Mouse (Mus musculus): ENCODE data around the gene Carns1. TPM values are rescaled to one million over a fixed set of nuclear protein-coding genes. Genes with fewer than 3 reads are reported as not detected.

Gene Carns1
- total and polyA plus RNA-seq, 3 experiments: 0.63 to 0.81 TPM; not detected in 1

- no peaks in the 10 kb centered on the region for H3K27me3 ChIP-seq (ENCODE audit: control insufficient read depth in 1 of 2, insufficient read depth in 2 of 2, low read length in 2 of 2)
- no peak overlapping the region for H3K27ac ChIP-seq (ENCODE audit: control insufficient read depth, low read depth, low read length)
- H3K9ac ChIP-seq (ENCODE audit: control insufficient read depth, low read depth, low read length, poor library complexity, severe bottlenecking): no peak overlapping the region
- no peaks in the 10 kb centered on the region for H3K79me2 ChIP-seq (ENCODE audit: control insufficient read depth, insufficient read depth, low read length, poor library complexity)
- H3K4me3 ChIP-seq (ENCODE audit: control insufficient read depth in 1 of 2, insufficient read depth in 1 of 2, low read depth in 2 of 2, low read length in 2 of 2): no peak overlapping the region
- no peak for TF ChIP-seq MYB (IDR thresholded peaks at IDR 0.05; ENCODE audit: low read depth, low read length)
- TF ChIP-seq KAT2A (conservative IDR thresholded peaks at IDR 0.05; ENCODE audit: low read depth, low read length): no peak
- TF ChIP-seq POLR2AphosphoS2 (IDR thresholded peaks at IDR 0.05; ENCODE audit: low read length): no peak
- TF ChIP-seq JUND (IDR thresholded peaks at IDR 0.05; ENCODE audit: low read depth, low read length): no peak
- no peak for TF ChIP-seq CHD2 (IDR thresholded peaks at IDR 0.05; ENCODE audit: low read length)
- TF ChIP-seq MYC (IDR thresholded peaks at IDR 0.05; ENCODE audit: low read depth, low read length): no peak
- no peak for TF ChIP-seq GATA1 (IDR thresholded peaks at IDR 0.05; ENCODE audit: low read depth, low read length)
- no peak for TF ChIP-seq RAD21 (IDR thresholded peaks at IDR 0.05; ENCODE audit: low read depth, low read length)
- TF ChIP-seq HCFC1 (IDR thresholded peaks at IDR 0.05; ENCODE audit: low read depth, low read length): no peak
- TF ChIP-seq GABPA (IDR thresholded peaks at IDR 0.05; ENCODE audit: low read depth, low read length): no peak
- TF ChIP-seq UBTF (IDR thresholded peaks at IDR 0.05; ENCODE audit: borderline replicate concordance, insufficient read depth, low read depth, low read length): no peak
- TF ChIP-seq ZNF384 (IDR thresholded peaks at IDR 0.05; ENCODE audit: low read depth, low read length): no peak
- TF ChIP-seq SMC3 (IDR thresholded peaks at IDR 0.05; ENCODE audit: low read depth, low read length): no peak
- TF ChIP-seq TBP (IDR thresholded peaks at IDR 0.05; ENCODE audit: low read depth, low read length): no peak
- no peak for TF ChIP-seq POLR2A (IDR thresholded peaks at IDR 0.05; ENCODE audit: control insufficient read depth in 1 of 2, insufficient read depth in 1 of 2, low read depth in 1 of 2, low read length in 2 of 2, poor library complexity in 1 of 2)
- no peak for TF ChIP-seq MEF2A (IDR thresholded peaks at IDR 0.05; ENCODE audit: extremely low read depth, insufficient replicate concordance, low read depth, low read length, poor library complexity, severe bottlenecking)
- no peak for TF ChIP-seq ELF1 (IDR thresholded peaks at IDR 0.05; ENCODE audit: low read depth, low read length)
- TF ChIP-seq TCF12 (IDR thresholded peaks at IDR 0.05; ENCODE audit: low read depth, low read length): no peak
- TF ChIP-seq ZC3H11A (IDR thresholded peaks at IDR 0.05; ENCODE audit: low read depth, low read length): no peak
- no peak for TF ChIP-seq ZMIZ1 (IDR thresholded peaks at IDR 0.05; ENCODE audit: low read depth, low read length)
- H3K4me1 ChIP-seq (ENCODE audit: control insufficient read depth in 1 of 2, insufficient read depth in 2 of 2, low read length in 2 of 2): no peaks in the 10 kb centered on the region
- H3K36me3 ChIP-seq (ENCODE audit: control insufficient read depth in 1 of 2, insufficient read depth in 2 of 2, low read length in 2 of 2): no peaks in the 10 kb centered on the region; a peak in 1 of 4 replicates
- no peaks in the 10 kb centered on the region for H3K9me3 ChIP-seq (replicated peaks; ENCODE audit: insufficient read depth, low read length)
- DNase-seq (ENCODE audit: low read depth, low spot score): no peak
These were observed 40.9 kb downstream of the Carns1 start for GRCm38 (mm10) chr19:4134354-4134753.

- DNase-seq (ENCODE audit: low read depth, low spot score): no peak
- Histone ChIP-seq H3K4me3 (ENCODE audit: control insufficient read depth in 1 of 2, insufficient read depth in 1 of 2, low read depth in 2 of 2, low read length in 2 of 2) (no peak overlapping the region), H3K36me3 (ENCODE audit: control insufficient read depth in 1 of 2, insufficient read depth in 2 of 2, low read length in 2 of 2) (no peaks in the 10 kb centered on the region; a peak in 1 of 4 replicates), H3K27ac (ENCODE audit: control insufficient read depth, low read depth, low read length) (no peak overlapping the region), H3K79me2 (ENCODE audit: control insufficient read depth, insufficient read depth, low read length, poor library complexity) (no peaks in the 10 kb centered on the region), H3K27me3 (ENCODE audit: control insufficient read depth in 1 of 2, insufficient read depth in 2 of 2, low read length in 2 of 2) (no peaks in the 10 kb centered on the region), H3K9ac (ENCODE audit: control insufficient read depth, low read depth, low read length, poor library complexity, severe bottlenecking) (no peak overlapping the region), H3K4me1 (ENCODE audit: control insufficient read depth in 1 of 2, insufficient read depth in 2 of 2, low read length in 2 of 2) (no peaks in the 10 kb centered on the region), H3K9me3 (replicated peaks; ENCODE audit: insufficient read depth, low read length) (no peaks in the 10 kb centered on the region)
- TF ChIP-seq CTCF (IDR thresholded peaks at IDR 0.05 in 2 of 3, conservative IDR thresholded peaks at IDR 0.05 in 1 of 3; ENCODE audit: control insufficient read depth in 1 of 3, insufficient read depth in 1 of 3, low read depth in 2 of 3, low read length in 3 of 3, poor library complexity in 1 of 3, severe bottlenecking in 1 of 3): peak in 2 of 3 experiments; percentile 29 to 34; a peak in 3 of 6 replicates
- no peak for TF ChIP-seq ZC3H11A (IDR thresholded peaks at IDR 0.05; ENCODE audit: low read depth, low read length)
These were observed 43.5 kb downstream of the Carns1 start for GRCm38 (mm10) chr19:4131768-4132167.

All from MEL (cell line).